Mouse (Mus musculus) lung, adult 18-20 months (tissue): ENCODE measurements at regions not wholly inside any gene's neighbourhood (a gene's known extent, or its start where the extent isn't known, plus 50 kb on each side); places are given as distances from the start of the nearest gene placed in this dataset.

Source experiments
- DNase-seq, 2 experiments: peaks; one replicate each; pipeline ENCODE4 v3.0.0; 2022; ENCODE audit warnings: mixed read lengths in 2 of 2

GRCm38 (mm10) chr1:10771793-10772192, 642.1 kb upstream of the A830018L16Rik start:
- DNase-seq: no peak

DNA sequence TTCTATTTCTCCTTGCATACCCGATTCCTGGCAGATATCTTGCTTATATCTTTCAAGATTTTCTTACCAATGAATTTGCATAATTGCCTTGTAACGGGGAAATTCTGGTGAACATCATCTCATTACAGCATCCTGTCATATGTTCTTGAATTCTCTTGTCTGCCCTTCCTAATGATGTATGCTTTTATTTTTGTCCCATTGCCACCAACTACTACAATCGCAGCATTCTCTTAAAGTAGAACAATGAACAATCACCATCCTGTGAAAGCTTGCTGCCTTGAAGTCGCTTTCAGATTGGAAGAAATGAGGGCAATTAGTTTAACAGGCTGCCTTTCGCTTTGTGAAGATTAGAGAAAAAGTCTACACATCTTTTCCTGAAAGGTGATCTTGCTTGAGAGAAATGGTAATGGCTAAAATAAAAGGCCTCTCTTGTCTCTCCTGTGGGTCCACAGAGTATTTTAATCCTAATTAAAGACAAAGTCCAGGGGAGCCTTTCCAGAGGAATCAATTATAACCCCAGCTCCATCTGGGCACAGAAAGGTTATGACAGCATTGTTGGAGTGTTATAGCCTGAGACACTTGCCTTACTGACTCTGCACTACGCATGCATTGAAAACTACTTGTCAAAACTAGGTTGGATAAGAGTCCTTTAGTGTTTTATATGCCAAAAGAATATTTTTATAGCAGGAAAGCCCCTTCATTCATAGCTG, 619.7 kb upstream of the A830018L16Rik start:
- no peak for DNase-seq

- peak in 1 of 2 experiments; percentile 28 for DNase-seq
These were observed 578.1 kb upstream of the A830018L16Rik start for GRCm38 (mm10) chr1:10835653-10836415.

- peak in 1 of 2 experiments; percentile 6 for DNase-seq
These were observed 576.7 kb upstream of the A830018L16Rik start for GRCm38 (mm10) chr1:10837180-10837579.

- no peak for DNase-seq
These were observed 561.0 kb upstream of the A830018L16Rik start for GRCm38 (mm10) chr1:10852934-10853333.

DNA sequence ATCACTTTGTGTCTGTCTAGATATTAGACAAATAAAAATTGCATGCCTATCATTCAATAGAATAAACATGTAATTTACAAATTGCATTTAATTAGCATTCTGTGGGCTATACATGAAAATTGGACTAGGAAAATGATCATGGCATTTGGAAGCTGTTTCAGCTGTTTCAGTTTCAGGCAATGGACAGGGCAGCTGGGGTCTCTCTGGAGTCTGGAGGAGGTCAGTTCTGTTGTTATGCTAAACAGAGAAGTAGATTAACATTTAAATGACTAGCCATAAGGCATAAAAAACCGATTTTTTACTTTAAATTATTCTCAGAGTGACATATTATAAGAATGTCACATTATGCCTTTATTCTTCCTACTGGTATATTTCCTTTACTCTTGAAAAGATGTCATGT, 559.4 kb upstream of the A830018L16Rik start:
- DNase-seq: no peak

- DNase-seq: no peak
These were observed 542.6 kb upstream of the A830018L16Rik start for GRCm38 (mm10) chr1:10871163-10871853.

DNA sequence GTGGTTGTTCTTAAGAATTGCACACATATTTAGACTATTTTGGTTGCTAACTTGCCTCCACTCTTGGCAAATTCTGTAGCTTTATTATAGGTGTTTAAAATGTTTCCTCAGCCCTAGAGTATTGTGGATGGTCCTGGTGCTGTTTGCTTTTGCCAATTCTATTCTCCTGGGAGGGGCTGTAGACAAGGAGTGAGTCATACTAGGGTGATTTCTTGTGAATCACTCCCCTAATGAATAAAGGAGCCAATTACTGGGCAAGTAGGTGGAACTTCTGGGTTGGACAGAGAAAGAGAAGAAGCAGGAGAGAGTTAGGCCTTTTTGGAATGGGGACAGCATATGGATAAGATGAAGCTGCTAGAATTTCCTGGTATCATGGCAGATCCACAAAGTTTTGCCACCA, 541.6 kb upstream of the A830018L16Rik start:
- no peak for DNase-seq

- no peak for DNase-seq
These were observed 541.2 kb upstream of the A830018L16Rik start for GRCm38 (mm10) chr1:10872726-10873125.

- peak; percentile 39 to 42 for DNase-seq
These were observed 536.3 kb upstream of the A830018L16Rik start for GRCm38 (mm10) chr1:10877391-10878170.

DNA sequence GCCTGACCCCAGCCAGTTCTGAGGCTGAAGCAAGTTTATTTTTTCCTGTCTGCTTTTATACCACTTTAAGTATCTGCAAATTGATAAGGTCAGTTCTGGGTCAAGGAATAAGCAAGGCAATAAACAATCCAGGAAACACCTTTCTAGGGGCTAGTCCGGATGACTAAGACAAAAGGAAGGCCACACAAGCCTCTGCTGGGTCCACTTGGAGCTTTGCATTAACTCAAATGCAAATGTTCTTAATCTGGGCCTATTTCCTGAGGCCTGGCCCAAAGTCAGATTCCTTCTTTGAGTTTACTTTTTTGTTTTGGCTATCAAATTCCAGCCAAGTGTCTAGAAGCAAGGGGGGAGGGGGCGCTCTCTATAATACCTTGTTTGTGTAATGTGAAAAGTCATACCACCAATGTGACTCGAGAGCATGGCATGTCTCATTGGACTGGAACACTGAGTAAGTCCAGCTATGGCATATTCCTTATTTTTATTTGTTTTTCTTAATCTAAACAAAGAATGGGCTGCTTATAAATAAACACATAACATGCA, 535.6 kb upstream of the A830018L16Rik start:
- DNase-seq: no peak

- no peak for DNase-seq
These were observed 533.7 kb upstream of the A830018L16Rik start for GRCm38 (mm10) chr1:10880026-10880727.

DNA sequence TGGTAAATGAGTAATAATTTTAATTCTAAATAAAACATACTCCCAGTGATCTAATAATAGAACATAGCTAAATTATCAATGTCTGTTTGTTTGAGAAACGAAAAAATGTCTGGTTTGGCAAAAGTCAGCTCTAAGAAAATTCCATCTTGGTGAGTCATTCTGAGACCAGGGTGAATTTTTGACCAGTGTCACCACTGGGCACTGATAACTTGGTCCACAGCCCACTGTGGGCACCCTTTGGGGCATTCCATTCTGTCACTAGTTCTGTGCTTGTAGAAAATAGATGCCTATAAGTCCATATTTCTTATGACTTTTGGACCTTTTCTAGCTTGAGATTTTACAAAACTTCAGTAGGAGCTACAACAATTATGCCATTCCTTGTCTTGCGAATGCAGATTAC, 515.1 kb upstream of the A830018L16Rik start:
- DNase-seq: no peak

- no peak for DNase-seq
These were observed 511.2 kb upstream of the A830018L16Rik start for GRCm38 (mm10) chr1:10902721-10903120.

DNA sequence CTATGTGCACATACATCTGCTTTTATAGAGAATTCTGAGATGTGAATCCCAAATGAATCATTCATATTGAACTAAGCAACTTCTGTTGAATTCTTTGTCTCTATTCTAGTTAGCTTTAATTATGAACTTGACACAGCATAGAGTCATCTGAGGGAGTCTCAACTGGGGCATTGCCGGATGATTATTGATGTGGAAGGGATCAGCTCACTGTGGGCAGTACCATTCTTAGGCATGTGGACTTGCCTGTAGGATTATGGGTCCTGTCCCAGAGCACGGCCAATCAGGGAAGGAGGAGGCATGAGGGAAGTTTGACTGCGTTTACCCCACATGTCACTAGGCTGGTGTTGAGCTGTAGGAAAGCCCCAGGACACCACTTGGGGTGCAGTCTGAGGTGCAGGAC, 493.9 kb upstream of the A830018L16Rik start:
- DNase-seq: no peak

- no peak for DNase-seq
These were observed 481.4 kb upstream of the A830018L16Rik start for GRCm38 (mm10) chr1:10932378-10933077.

DNA sequence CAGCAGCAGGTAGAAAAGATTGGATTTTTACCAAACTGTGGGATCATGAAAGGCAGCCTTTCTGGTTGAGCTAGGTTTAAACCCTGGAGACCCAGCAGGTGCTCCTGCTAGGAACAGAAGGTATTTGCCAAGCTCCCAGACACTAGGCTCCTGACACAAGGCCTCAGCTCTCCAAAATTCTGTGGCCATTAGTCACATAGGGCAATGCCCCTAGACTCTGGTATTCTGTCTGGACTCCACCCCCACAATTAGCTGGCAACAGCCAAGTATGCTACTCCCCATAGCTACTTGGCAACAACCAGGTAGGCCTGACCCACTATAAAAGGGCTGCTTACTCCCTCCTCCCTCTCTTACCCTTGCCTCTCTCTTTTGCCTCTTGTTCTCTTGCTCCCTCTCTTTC, 480.7 kb upstream of the A830018L16Rik start:
- peak; percentile 52 to 58 for DNase-seq

DNA sequence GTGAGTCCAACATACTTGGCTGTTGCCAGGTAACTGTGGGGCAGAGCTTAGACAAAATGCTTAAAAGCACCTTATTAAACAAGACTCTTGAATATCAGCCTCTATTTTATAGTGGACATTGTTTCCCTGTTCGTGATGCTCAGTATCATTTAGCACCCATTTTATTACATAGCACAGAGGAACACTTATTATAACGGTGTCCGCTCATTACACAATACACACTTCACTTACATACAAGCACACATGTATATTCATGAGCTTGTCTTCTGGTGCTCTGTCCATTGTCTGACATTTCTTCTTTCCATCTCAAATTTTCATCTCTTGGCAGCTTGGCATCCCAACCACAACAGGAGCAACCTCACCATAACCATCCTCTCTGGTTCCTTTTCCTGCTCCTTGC, 475.5 kb upstream of the A830018L16Rik start:
- DNase-seq: no peak

- no peak for DNase-seq
These were observed 473.6 kb upstream of the A830018L16Rik start for GRCm38 (mm10) chr1:10940326-10940725.

DNA sequence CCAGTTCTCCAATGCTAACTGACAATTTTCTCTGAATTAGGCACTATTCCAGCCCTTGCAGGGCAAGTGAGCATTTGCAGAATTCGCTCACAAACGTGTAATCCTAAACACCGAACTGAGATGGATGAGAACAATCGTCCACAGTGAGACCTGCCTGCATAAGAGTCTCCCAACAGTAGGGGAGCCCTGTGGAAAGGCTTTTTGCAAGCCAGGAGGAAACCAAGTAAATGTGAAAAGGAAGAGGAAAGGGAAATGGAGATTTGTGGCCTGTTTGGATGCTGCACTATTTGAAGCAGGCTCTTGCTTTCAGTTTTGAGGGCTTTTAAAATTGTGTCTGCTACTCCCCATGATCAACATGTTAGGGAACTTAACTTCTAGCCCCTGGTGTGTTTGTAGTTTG, 470.9 kb upstream of the A830018L16Rik start:
- DNase-seq: no peak
